Mouse (Mus musculus) layer of hippocampus, adult 18-20 months (tissue): Measurements from ENCODE around the gene Ccdc120. TPM values are rescaled to one million over a fixed set of nuclear protein-coding genes. Genes with fewer than 3 reads are reported as not detected.
"Not testable (repeated sequence)": the region's sequence is repeated elsewhere in the genome, so short reads cannot be mapped to it uniquely, and the experiment has no call there.

Experiments used
- DNase-seq, 2 experiments: peaks; one replicate each; pipeline ENCODE4 v3.0.0; 2022; ENCODE audit warnings: low spot score in 2 of 2
- total RNA-seq, 2 experiments: library from RNA; stranded (reverse); gene quantifications; 2 replicates each; pipeline ENCODE4 v1.2.3; 2021

Gene Ccdc120
- total RNA-seq, 2 experiments from 2014 or later: 17.6 to 21.5 TPM

DNA sequence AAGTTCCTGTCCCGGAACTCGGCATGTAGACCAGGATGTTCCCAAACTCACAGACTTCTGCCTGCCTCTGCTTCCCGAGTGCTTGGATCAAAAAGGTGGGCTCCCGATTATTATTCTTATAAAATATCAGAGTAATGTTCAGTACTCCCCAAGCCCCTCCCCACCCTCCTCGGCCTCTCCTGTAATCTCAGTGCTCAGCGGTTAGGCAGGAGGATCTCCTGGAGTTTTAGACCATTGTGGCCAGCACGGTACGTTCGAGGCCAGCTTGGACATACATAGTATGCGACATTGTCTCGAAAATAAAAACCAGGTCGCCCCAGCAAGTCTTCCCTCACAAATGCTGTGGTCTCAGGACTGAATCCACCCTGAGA is 37.0 kb downstream of the Ccdc120 start:
- not testable (repeated sequence) for DNase-seq

DNA sequence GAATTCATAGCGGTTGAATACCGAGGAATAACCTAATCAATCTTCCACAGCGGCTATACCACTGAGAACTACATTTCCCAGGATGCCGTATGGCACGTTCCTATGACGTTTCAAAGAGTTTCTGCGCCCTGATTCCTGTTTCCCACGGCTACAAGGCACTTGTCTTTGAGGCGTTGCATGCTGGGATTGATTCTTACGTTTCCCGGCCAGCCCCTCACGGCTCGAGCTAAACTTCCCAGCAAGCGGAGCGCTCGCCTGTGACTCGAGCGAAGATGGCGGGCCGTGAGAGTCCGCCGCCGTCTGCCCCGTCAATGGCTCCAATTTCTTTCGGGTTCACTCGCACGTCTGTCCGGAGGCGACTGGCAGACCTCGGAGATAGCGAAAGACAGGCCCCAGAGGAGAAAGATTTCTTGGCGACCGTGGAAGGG is 53.7 kb downstream of the Ccdc120 start, which contains the start of gene Gpkow:
Gpkow (plus strand) TSS at position 178 of the 428 bp plus-strand sequence.
- peak; percentile 83 to 91 for DNase-seq

DNA sequence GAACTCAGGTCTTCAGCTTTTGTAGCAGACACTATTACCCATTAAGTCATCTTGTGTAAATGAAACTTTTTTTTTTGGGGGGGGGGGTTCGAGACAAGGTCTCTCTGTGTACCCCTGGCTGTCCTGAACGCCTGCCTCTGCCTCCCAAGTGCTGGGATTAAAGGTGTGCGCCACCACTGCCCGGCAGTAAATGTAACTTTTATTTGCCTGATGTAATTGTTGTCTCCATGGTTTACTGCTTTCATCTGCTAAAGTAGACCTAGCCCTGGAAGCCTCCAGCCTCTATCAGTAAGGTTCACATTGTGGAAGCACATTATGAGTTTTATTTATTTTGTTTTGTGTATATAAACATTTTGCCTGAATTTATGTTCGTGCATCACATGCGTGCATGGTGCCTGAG is 54.2 kb downstream of the Ccdc120 start:
- DNase-seq: no peak

DNA sequence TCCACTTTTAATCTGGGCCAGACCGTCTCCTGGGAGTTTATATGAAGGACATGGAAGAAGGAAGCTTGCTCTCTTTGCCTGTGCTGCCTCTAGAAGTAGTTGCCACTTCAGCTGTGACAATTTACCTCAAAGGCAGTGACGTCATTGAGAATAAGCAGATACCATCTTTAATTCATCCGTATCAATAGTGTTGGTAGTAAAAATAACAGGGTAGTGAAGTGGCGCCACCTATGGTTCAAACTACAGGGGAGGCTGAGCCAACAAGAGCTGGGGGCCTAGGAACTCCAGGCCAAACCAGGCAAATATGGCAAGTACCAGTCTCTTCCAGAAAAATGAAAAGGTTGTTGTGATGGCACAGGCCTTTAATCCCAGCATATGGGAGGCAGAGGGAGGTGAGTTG is 57.8 kb downstream of the Ccdc120 start:
- peak in 1 of 2 experiments; percentile 27 for DNase-seq

DNA sequence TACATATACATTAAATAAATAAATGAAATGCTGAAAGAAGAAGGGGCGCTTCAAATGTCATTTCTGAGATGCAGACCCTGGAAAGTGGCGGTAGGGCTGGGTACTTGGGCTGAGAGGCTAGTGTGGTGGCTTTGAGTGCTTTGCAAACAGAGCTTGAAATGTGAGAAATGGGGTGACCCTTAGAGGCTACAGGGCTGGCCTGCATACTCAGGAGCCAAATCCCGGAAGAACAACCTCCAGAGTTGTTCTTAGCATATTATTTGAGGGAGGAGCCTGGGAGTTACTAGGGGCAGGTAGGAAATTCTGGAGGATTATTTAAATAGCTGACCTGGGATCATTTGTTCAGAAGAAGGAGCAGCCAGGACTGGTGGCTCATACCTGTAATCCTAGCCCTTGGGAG is 60.2 kb downstream of the Ccdc120 start:
- no peak for DNase-seq

DNA sequence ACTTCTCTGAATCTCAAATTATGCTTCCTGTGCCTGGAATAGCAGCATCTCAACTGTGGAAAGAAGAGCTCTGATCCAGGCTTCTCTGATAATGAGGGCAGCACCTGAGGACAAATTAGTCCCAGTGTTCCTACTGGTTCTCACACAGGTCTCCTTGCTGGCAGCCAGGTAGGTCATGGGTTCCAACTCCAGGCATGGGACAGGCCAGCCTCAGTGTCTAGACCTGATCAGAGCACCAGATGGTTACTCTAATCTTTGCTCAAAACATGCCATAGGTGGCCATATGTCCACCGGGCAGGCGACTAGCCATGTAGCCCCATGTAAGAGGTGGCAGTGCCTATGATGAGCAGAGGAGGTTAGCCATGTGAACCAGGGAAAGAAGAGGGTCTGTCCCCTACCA is 62.4 kb downstream of the Ccdc120 start:
- no peak for DNase-seq

Other genes starting within 250 kb of the Ccdc120 start
- not detected for gene Foxp3, start 177.3 kb downstream of the Ccdc120 start, total RNA-seq
- gene Ppp1r3f, start 176.6 kb downstream of the Ccdc120 start, total RNA-seq: 10 to 100 TPM; 20.0 to 22.5 TPM
- gene Ccdc22, start 145.4 kb downstream of the Ccdc120 start, total RNA-seq: 10 to 100 TPM; 23.7 to 24.5 TPM
- not detected for gene Cacna1f, start 143.8 kb downstream of the Ccdc120 start, total RNA-seq
- gene Syp, start 112.4 kb downstream of the Ccdc120 start, total RNA-seq: 1,000 to 10,000 TPM; 1,783 to 1,871 TPM
- 1 to 10 TPM; 1.5 TPM for gene Prickle3, start 93.6 kb downstream of the Ccdc120 start, total RNA-seq
- 1 to 10 TPM; 3.9 to 5.1 TPM for gene Plp2, start 79.5 kb downstream of the Ccdc120 start, total RNA-seq
- gene Magix, start 69.7 kb downstream of the Ccdc120 start, total RNA-seq: under 1 TPM in 1 of 2 experiments, not detected in 1; 0.41 TPM
- 10 to 100 TPM; 36.5 to 37.4 TPM for gene Gpkow, start 53.8 kb downstream of the Ccdc120 start, total RNA-seq
- gene Wdr45, start 36.6 kb downstream of the Ccdc120 start, total RNA-seq: 10 to 100 TPM; 61.6 to 67.4 TPM
- gene Gm45208, start 28.7 kb downstream of the Ccdc120 start, total RNA-seq: under 1 TPM in 1 of 2 experiments, not detected in 1; 0.41 TPM
- 100 to 1,000 TPM in 1 of 2 experiments, 10 to 100 TPM in 1; 97.3 to 100 TPM for gene Praf2, start 22.5 kb downstream of the Ccdc120 start, total RNA-seq
- gene Tfe3, start 11.7 kb upstream of the Ccdc120 start, total RNA-seq: 10 to 100 TPM; 33.7 to 38.7 TPM
- gene Gripap1, start 38.9 kb upstream of the Ccdc120 start, total RNA-seq: 100 to 1,000 TPM in 1 of 2 experiments, 10 to 100 TPM in 1; 95.3 to 105 TPM
- 1 to 10 TPM; 7.0 to 8.9 TPM for gene Kcnd1, start 71.4 kb upstream of the Ccdc120 start, total RNA-seq
- gene Otud5, start 90.5 kb upstream of the Ccdc120 start, total RNA-seq: 10 to 100 TPM; 75.3 to 87.4 TPM
- gene Pim2, start 127.4 kb upstream of the Ccdc120 start, total RNA-seq: 10 to 100 TPM; 49.3 to 58.8 TPM
- 10 to 100 TPM; 38.9 to 45.9 TPM for gene Slc35a2, start 133.1 kb upstream of the Ccdc120 start, total RNA-seq
- gene Pqbp1, start 148.4 kb upstream of the Ccdc120 start, total RNA-seq: 10 to 100 TPM; 93.4 to 96.7 TPM
- gene Timm17b, start 148.5 kb upstream of the Ccdc120 start, total RNA-seq: 10 to 100 TPM; 21.9 to 23.8 TPM
- not detected for gene Gm10491, start 156.9 kb upstream of the Ccdc120 start, total RNA-seq
- gene Gm10490, start 158.6 kb upstream of the Ccdc120 start, total RNA-seq: not detected
- 100 to 1,000 TPM; 437 to 442 TPM for gene Pcsk1n, start 168.9 kb upstream of the Ccdc120 start, total RNA-seq
- gene Eras, start 177.7 kb upstream of the Ccdc120 start, total RNA-seq: not detected
- gene Hdac6, start 197.0 kb upstream of the Ccdc120 start, total RNA-seq: 10 to 100 TPM; 41.6 to 43.5 TPM
- gene Gata1, start 227.2 kb upstream of the Ccdc120 start, total RNA-seq: not detected